Mouse (Mus musculus): Measurements from ENCODE around the gene Hnrnph2. TPM values are rescaled to one million over a fixed set of nuclear protein-coding genes. Genes with fewer than 3 reads are reported as not detected.

Hnrnph2 gene
- 100 to 1,000 TPM in 1 of 2 experiments, 10 to 100 TPM in 1; 75.6 to 106 TPM for polyA plus RNA-seq (2017; shearing (Covaris generic))

DNA sequence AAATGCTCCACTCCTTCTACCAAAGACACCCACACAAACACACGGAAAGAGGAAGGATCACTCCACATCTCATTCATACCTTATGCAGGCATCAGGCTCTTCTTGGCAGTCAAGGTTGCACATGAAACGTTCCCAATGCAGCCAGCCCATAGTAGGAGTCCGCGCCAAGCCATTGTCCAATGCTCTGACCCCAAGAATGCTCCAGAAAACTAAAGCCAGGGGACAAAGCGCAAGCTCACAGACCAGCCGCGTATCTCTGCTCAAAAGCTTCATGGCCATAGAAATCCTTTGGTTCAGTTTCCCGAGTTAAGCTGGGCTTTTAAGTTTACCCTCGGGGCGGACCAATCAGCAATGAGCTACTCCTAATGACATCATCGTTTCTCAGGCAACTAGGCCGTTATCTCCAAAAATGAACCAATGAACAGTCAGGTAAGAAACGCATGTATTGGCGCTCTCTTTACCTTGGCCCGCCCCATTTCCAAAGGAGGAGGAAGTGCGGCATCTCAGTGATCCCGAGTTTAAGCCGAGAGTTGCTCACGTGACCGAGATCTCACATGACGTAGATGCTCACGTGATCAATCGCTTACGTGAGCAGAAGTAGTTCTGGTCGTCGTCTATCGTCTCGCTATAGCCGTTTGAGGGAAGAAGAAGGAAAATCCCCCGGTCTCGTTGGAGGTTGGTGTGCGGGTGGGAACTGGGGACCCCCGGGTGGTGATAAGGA, at the start of gene Hnrnph2, which contains the start of gene Gla:
Gene Hnrnph2, plus strand, starts transcription at position 521 of the 721 bp plus-strand sequence.
Gene Gla, minus strand, starts transcription at position 467 of the 721 bp plus-strand sequence.
- peak; percentile 93 for ATAC-seq

GRCm38 (mm10) chrX:134553326-134553725, 47.7 kb upstream of the Hnrnph2 start:
- ATAC-seq = no peak

GRCm38 (mm10) chrX:134554425-134554824, 46.6 kb upstream of the Hnrnph2 start:
- no peak for ATAC-seq

GRCm38 (mm10) chrX:134564326-134564725, 36.7 kb upstream of the Hnrnph2 start:
- ATAC-seq = no peak

DNA sequence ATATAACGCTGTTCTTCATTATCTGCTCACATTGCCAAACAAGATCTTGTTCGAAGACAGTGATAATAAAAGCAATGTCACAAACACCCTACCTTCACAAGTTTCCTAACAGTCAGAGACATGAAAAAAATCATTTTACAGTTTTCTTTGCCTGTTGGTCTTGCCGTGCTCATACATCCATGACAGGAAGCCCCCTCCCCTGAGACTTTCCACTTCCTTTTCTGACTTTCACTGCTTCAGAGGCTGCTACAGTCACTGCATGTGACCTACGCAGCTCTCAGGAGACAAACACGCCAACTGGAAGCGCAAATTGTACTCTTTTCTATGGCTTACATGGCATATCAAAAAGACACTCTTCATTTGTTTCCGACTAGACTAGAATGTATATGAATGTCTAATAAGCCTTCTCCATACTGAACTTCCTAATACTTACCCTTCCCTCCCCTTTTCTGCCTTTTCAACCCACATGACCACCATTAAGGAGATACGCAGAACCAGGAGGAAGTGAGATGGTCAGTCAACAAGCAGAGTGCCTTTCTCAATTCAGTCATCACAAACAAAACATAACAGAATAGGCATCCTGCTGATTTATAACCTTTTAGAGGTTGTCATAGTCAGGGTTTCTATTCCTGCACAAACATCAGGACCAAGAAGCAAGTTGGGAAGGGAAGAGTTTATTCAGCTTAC, 34.3 kb upstream of the Hnrnph2 start:
- ATAC-seq = peak; percentile 83

DNA sequence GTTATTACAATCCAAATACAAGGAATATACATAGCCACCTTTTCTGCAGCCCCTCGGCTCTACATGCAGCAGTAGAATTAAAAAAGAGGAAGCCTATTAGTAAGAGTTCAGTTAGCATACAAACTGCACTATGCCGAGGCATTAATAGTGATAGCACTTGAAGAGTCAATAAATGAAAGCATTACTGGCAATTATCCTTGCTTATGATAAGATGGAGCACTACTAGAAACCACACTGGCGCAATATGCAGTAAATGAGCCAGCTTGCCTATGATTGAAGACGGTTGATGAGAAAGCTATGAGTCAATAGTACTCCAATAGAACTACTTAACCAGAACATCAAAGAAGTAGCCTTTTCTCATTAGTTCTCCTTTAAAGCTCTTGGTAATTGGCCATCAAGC, 23.1 kb upstream of the Hnrnph2 start:
- no peak for ATAC-seq

DNA sequence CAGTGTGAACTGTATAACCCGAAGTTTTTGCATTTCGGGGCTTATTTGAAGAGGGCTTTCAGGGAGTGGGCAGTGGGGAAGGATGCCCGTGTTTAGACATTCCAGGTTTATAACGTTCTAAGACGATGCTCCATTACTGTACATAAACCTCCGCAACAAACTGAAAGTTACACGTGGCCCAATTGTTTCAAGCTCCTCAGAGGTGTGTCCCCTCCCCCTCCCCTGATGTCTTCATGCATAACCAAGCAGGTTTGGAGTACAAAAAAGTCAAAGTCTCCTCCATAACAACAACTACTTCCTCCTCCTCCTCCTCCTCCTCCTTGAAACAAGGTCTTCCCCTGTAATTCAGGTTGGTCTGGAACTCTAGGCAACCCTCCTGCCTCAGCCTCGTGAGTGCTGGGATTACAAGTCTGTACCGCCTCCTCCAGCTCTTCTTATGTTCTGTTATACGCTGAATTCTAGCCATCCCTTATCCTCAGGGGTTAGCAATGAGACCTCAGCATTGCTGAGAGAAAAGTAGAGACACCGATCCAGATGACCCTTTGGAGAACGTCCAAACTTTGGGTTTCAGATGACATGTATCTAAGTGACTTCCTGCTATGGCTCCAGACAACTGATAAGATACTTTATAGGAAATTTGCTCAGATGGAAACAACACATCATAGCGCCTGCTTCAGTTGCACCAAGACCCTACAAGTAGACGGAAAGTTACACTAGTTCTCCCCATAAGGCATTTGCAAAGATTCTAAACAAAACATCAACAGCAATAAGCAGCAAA, 20.3 kb upstream of the Hnrnph2 start:
- no peak for ATAC-seq

- no peak for ATAC-seq
Measured at GRCm38 (mm10) chrX:134582270-134582669, 18.7 kb upstream of the Hnrnph2 start.

DNA sequence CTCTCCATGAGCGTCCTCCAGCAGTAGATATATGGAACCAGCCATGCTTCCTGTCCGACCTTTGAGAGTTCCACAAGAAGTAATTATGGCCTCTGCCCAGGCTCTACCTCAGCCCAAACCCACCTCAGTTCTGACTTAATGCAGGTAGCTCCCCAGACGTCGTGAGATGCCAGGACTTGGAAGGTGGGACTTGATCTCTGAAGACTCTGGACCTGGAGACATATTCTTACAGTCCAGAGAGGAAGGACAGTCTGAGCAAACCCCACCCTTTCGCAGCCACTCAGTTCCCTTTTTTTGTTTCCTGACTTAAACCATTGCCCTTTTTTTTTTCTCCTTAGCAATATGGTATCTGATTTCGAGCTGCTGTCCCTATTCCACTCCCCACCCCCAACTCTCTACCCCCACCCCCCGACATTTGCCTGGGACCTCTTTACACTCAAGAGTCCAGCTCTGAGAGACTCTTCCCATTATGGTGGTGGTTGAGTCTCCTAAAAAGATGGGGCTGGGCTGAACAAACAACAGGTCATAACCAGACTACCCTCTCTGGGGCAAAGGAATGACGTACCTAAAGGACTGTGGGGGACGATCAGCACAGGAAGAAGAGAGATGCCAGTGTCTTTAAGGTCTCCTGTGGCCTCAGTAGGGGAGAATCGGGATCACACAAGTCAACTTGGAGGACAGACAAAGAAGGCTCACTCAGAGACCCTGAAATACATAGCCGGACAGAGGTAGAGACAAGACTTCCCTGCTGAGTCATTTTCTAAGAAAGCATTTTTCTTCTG, 17.9 kb upstream of the Hnrnph2 start, which contains the start of gene Btk:
Gene Btk, minus strand, starts transcription at position 683 of the 782 bp plus-strand sequence.
- no peak for ATAC-seq

- peak; percentile 97 for ATAC-seq
Measured at GRCm38 (mm10) chrX:134585103-134586002, 15.6 kb upstream of the Hnrnph2 start, which contains the start of gene Rpl36a. Gene Rpl36a (plus strand): TSS chrX:134585654.

- ATAC-seq = no peak
Measured at GRCm38 (mm10) chrX:134586447-134586846, 14.5 kb upstream of the Hnrnph2 start.

- ATAC-seq = no peak
Measured at GRCm38 (mm10) chrX:134588261-134588660, 12.7 kb upstream of the Hnrnph2 start.

DNA sequence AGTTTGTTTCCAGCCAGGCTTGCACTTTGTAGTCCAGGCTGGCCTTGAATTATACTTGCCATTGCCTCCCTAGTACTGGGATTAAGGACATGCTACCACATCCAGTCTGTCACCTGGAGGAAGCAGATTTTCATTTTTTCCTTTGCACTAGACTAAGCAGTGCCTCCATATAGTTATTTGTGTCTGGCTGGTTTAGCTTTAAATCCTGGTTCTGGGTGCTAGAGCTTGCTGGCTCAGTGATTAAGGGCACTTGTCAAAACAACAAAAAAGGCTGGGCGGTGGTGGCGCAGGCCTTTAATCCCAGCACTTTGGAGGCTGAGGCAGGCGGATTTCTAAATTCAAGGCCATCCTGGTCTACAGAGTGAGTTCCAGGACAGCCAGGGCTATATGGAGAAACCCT, 12.0 kb upstream of the Hnrnph2 start:
- ATAC-seq = no peak

GRCm38 (mm10) chrX:134589836-134590235, 11.1 kb upstream of the Hnrnph2 start:
- ATAC-seq = no peak

- no peak for ATAC-seq
Measured at GRCm38 (mm10) chrX:134599922-134600565, 935 bp upstream of the Hnrnph2 start.

GRCm38 (mm10) chrX:134601380-134602120, 571 bp downstream of the Hnrnph2 start:
- ATAC-seq = peak; percentile 19

DNA sequence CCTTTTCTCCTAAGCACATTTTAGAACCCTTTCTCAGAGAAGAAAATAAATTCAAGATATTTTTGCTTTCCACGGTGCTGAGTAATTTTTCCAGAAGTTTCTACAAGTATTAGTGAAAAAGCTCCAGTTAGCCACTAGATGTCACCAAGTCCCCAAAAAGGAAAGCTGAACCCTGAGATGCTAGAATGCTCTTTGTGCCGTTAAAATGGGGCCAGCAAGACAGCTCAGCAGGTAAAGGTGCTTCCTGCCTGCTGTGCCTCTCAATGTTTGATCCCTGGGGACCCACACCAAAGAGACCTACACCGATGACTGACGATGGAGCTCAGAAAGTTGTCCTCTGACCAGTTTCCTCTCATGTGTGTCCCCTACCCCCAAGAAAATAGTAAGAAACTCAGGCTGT, 8.5 kb downstream of the Hnrnph2 start:
- ATAC-seq = peak; percentile 83

DNA sequence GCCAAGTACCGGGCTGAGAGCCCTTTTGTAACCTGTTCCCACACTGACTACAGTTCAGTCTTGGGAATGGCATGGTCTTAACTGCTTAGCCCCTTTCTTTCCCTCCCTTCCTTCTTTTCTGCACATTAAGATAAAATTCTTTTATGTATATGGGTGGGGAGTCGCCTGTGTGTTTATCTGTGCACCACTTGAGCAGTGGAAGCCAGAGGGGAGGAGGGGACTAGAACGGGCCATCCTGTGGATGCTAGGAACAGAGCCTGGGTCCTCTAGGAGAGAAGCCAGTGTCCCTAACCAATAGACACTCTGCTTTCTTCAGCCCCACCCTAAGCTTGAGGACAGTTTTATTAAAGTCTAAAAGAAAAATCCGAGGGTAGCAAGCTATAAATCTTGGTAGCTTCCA, 10.0 kb downstream of the Hnrnph2 start:
- no peak for ATAC-seq

DNA sequence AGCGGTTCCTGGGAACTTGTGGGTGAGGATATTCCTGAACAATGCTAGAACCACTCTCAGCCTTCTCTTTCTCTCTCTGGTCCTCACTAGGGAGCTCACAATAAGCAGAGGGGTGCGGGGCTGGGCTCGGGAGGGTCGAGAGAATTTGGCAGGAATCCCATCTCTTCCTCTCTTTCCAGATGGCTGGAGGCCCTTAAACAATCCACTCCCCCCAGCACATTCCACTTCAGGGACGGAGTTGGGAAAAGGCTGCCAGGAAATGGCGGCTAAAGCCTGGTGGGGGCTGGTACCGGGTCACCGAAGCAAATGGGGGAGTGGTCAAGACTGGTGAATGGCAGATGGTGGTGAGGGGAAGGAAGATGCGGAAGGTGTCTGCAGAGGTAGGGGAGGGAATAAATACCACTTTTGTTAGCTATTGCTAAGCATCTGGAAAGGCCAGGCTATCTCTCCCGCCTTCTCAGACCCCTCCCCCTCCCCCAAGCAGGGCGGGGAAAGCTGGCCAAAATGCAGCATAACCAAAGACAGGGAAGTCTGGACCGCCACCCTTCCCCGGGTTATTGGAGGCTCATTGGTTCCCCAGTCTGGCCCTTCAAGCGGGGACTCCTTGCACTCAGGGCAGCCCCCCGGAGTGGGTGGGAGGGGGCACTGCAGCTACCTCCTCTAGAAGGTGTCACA, 11.4 kb downstream of the Hnrnph2 start:
- no peak for ATAC-seq

All from activated CD4-positive, CD25-positive, alpha-beta regulatory T cell, adult 4 months (primary cell).